Mouse (Mus musculus) left cerebral cortex, postnatal 14 days (tissue): ENCODE measurements around the gene Fam136a. TPM values are rescaled to one million over a fixed set of nuclear protein-coding genes. Genes with fewer than 3 reads are reported as not detected.
A peak's percentile ranks its signal among the peaks of the same experiment; 100 is the strongest.
"Not testable (repeated sequence)": the region's sequence is repeated elsewhere in the genome, so short reads cannot be mapped to it uniquely, and the experiment has no call there.

Source experiments
- DNase-seq, 2 experiments: peaks; one replicate each; pipeline ENCODE4 v3.0.0; 2021 to 2022; ENCODE audit warnings: low spot score in 2 of 2, mixed read lengths in 1 of 2
- intact Hi-C: fragments of 180-260 bp; cut with DNase I; formaldehyde crosslinking; loops from one replicate; pipeline ENCODE4 v1.15.1; 2025
- total RNA-seq, 2 experiments: library from RNA; stranded (reverse); gene quantifications; 2 replicates each; pipeline ENCODE4 v1.2.3; 2021

Gene Fam136a
- total RNA-seq, 2 experiments from 2014 or later, result 26.2 to 28.4 TPM

DNA sequence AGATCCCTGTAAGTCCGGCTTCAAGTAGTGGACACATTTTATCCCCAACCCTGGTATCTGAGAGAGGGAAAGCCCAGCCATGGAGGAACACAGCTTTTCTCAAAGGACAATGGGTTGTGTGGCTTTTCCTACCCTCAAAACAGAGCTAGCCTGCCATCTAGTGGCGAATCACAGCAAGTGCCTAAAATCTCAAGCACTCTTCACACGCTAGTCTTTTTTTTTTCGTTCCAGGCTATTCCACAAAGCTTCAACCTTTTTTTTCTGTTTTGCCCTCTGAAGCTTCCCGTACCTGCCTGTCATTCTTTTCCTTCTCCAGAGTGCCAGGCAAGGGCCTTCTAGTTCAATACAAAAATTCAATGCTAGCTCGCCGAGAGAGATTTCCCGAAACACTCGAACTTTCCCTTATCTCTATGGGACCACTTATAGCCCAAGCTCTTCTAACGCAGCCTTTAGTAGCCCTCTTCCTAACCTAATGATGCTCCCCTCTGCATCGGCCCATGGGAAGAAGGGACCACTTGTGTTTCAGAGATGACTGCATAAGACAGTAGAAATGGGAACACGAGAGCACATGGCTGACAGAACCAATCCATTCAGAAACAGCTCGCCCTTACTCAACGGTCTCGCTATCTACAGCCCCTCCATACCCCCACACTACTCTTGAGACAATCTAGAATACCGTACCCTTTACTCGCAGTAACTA is 854 bp upstream of the Fam136a start:
- intact Hi-C loops, result loop anchor here (2.0 to 10.0 kb wide), 3 partner anchors 238 to 430 kb away; partner anchors contain the start of gene Add2

DNA sequence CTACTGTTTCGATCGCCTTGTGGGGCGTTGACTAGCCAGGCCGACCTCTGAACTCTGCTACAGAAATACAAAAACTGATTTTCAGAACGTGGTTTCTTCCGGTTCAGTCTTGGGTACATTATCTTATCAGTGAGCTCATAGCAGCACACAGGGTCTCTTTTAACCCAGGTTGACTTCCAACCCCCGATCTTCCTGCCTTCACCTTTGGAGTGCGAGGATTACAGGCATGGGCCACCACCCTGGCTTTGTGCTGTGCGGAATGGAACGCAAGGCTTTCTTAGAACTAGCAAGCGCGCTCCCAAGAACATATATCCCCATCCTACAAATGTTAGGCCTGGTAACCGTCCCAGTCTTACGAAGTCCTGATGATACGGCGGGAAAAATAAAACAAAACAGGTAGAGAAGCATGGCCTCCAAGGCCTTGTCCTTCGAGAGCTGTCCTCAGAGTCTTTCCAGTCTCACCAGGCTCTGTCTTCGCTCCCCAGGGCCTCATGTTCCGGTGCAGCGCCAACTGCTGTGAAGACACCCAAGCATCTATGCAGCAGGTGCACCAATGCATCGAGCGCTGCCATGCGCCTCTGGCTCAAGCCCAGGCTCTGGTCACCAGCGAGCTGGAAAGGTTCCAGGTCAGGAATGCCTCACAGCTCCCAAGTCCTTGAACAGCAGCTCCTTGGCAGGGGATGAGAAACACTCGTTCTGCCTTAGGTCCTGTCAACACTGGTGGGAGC is 843 bp downstream of the Fam136a start:
- intact Hi-C loops, result loop anchor here (5.0 to 10.0 kb wide), 2 partner anchors 339 to 431 kb away; partner anchors contain the start of gene Add2
- DNase-seq, result peak; percentile 32 to 44

More for the DNA sequence above, 854 bp upstream of the Fam136a start:
- peak; percentile 86 to 88 for DNase-seq

DNA sequence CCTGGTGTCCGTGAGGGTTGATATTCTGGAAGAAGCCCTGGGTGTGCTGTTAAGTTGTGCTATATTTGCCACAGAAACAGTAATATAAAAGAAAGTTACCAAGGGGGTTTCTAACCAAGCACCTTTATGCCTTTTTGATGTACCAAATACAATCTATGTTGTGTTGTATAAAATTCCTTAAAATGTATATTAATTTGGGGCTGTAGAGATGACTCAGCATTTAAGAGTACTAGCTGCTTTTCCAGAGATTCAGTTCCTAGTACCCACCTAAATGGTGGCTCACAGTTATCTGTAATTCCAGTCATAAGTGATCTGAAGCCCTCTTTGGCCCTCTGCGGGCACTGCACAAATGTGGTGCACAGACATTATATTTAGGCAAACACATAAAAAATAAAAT is 1.4 kb downstream of the Fam136a start:
- no peak for DNase-seq
- intact Hi-C loops, result loop anchor here (5.0 to 10.0 kb wide), 2 partner anchors 340 to 432 kb away; partner anchors contain the start of gene Add2

DNA sequence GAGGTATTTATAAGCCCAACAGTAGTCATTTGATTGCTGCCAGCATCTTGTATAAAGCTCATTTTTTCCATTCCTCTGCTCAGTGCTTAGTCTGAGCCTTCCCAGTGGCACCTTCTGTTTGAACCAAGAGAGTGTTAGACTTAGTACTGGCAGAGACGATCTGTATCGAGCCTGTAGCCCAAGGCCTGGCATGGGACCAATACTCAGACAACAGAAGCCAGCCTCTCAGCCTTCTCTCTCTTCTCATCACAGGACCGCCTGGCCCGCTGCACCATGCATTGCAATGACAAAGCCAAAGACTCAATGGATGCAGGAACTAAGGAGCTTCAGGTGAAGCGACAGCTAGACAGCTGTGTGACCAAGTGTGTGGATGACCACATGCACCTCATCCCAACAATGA is 3.0 kb downstream of the Fam136a start:
- intact Hi-C loops, result loop anchor here (5.0 to 10.0 kb wide), 2 partner anchors 341 to 434 kb away; partner anchors contain the start of gene Add2
- DNase-seq, result peak in 1 of 2 experiments; percentile 48

DNA sequence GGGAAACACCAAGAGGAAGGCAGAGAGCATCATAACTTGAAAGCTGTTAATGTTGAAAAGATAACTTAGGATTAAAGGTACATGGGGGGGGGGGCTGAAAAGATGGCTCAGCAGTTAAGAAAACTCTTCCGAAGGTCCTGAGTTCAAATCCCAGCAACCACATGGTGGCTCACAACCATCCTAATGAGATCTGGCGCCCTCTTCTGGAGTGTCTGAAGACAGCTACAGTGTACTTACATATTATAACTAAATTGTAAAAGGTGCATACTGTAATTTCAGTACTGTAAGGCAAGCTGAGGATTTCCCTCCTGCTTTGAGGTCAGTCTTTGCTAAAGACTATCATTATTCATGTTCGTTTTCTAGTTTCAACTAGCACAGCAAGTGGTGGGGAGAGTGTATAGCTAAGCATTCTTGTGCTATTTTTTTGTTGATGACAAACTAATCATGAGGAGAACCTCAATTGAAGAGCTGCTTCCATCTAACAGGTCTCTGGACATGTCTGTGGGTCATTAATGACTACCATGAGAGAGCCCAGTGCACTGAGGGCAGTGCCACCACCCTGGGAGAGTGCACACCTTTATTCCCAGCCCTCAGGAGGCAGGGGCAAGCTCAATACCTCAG is 4.8 kb downstream of the Fam136a start:
- DNase-seq, result no peak
- intact Hi-C loops, result no loop called here

DNA sequence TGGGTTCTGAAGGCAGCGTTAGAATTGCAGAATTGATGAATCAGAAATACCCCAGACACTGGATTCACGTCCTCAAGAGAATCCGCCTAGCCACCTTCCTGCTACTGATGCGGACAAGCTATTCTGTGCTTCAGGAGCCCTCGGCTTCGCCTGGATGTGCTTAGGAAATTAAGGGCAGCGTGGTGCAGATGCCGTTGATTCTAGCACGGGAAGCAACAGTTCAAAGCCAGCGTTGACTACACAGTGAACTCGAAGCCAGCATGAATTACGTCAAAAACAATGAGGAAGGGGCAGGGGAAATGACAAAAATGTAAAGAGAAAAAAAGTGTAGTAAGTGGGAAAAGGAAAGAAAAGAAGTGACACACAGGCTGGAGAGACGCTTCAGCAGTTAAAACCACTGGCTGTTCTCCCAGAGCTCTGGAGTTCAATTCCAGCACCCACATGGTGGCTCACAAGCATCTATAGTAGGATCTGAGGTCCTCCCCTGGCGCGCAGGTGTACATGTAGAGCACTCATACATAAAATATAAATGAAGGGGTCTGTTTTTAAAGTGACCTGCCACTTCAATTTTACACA is 5.4 kb downstream of the Fam136a start, which contains the start of gene Snrpg:
TSS of gene Snrpg (plus strand) at position 541 of the 576 bp plus-strand sequence.
- no peak for DNase-seq
- intact Hi-C loops, result no loop called here

DNA sequence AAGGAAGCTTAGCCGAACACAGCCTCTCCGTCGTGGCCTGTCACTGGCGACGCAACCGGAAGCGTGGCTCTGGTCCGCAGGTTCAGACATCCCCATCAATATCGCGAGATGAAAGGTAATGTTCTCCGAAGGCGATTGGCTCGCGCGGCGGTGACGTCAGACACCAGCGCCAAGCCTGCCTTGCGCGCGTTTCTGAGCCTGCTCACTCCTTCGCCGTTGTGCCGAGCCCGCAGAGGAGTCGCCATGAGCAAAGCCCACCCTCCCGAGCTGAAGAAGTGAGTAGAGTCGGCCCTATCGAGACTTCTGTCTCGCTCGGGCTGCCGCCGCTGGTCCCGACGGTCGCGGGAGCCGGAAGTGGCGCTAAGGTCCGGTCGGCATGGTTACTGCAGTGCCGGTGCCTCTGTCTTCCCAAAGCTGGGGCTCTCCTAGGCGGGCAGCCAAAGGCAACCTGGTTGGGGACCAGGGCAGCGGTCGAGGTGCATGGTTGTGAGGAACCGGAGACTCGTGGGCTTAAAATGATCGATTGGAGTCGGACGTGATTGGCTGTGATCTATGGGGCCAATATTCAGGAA is 6.0 kb downstream of the Fam136a start:
- peak; percentile 97 to 98 for DNase-seq
- intact Hi-C loops, result no loop called here

DNA sequence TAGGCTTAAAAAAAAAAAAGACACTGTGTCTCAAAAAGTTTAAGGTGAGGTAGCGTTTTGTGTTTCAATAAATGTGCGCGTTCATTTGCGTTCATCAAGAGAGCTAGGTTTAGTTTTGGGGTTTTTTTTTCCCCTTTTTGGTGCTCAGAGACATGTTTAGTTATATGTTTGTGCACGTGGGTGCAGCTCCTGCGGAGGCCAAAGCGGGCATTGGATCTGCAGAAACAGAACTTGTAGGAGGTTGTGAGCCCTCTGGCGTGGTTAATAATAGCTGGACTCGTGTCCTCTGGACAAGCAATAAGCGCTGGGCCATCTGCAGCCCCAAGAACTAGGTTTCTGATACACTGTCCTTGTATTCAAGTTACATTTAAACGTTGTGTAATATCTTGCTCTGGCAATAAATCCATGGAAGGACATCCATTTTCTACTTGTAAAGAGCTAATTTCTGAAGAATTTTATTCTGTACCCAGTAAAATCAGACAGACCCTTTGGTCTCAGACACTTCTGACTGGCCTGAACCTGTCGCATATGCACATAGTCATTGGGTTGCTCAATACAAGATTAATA is 6.6 kb downstream of the Fam136a start:
- no peak for DNase-seq
- intact Hi-C loops, result no loop called here

DNA sequence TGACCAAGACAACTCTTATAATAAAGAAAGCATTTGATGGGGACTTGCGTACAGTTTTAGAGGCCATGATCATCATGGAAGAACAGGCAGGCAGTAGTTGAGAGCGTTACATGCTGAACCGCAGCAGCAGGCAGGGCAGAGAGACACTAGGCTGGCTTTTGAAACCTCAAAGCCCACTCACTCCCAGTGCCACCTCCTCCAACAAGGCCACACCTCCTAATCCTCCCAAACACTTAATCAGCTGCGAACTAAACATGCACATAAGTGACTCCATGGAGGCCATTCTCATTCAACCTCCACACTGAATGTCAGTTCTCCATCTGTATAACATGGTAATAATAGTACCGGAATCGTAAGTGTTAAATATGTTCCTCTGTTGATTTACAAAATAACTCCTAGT is 8.1 kb downstream of the Fam136a start:
- DNase-seq, result no peak
- intact Hi-C loops, result no loop called here

DNA sequence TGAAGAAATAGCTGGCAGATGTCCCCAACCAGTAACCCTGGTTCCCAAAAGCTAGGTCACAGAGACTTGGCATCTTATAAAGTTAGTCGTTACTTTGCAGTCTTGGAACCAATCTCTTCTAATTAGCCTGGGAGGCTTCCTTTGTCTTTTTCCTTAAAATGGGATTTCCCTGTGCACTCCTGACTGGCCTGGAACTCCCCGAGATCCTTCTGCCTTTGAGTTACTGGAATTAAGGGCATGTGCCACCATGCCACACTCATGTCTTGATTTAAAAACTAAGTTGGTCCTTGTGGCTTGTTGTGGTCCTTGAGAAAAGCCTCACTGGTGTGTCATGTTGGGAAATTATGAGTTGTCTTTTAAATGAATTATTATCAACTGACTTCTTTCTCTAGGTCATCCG is 12.9 kb downstream of the Fam136a start:
- DNase-seq, result no peak
- intact Hi-C loops, result no loop called here

DNA sequence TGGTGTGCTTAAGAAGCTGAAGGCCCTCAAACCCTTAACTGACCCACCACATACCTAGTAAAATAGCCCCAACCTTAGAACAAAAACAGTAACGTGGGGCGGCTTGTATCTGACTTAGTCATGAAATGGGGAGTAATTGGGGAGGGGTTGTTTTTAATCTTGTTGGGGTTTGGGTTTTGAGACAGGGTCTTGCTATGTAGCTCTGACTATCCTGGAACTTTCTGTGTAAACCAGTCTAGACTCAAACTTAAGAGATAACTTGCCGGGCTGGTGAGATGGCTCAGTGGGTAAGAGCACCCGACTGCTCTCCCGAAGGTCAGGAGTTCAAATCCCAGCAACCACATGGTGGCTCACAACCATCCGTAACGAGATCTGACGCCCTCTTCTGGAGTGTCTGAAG is 14.7 kb downstream of the Fam136a start:
- intact Hi-C loops, DNase-seq: not testable (repeated sequence)

DNA sequence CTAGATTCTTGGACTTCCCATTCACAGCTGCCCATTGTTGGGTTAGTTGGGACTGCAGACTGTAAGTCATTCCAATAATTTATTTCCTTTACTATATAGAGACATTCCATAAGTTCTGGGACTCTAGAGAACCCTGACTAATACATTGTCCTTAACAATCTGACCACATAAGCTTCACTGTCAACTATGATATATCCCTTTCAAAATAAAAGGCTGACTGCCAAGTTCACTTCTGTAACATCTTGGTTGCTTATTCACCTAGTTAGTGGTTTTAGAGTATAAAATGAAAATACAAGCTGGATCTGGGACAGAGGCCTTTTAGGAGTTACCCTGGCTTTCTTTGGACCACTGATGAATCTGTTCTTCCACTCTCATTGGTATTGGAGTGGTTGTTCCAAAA is 17.1 kb downstream of the Fam136a start:
- no peak for DNase-seq
- intact Hi-C loops, result no loop called here

DNA sequence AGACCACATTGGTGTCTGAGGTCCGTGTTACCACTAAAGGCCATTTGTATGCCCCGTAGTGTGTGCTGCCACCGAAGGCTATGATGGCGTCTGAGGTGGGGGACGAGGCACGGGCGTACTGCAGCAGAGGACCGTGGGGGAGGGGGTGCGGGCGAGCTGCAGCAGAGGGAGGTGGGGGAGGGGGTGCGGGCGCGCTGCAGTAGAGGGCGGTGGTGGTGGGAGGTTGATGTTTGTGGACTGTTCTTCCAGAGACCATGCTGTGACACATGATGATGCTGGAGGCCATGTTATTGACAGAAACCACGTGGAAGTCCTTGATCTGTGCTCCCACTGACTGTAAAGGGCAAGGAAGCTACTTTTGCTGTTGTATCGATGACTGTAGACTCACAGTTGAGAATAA is 17.9 kb downstream of the Fam136a start:
- no peak for DNase-seq
- intact Hi-C loops, result no loop called here

DNA sequence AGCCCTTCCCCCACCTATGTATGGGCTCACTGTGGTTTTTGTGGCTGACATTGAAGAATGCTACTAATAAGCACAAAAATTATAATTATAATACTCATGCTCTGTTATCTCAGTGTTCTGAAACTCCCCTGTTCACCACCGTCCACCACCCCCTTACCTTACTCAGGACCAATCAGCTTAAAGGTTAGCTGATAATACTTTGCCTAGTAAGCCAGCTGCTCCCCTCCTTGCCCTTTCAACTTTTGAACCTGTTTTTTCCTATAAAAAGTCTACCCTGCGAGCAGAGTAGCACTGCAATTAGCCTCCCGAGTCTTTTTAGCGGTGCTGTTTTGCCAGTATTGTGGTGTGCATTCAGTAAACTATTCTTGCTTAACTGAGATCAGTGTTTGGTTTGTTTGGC is 19.2 kb downstream of the Fam136a start:
- DNase-seq, result no peak
- intact Hi-C loops, result no loop called here

DNA sequence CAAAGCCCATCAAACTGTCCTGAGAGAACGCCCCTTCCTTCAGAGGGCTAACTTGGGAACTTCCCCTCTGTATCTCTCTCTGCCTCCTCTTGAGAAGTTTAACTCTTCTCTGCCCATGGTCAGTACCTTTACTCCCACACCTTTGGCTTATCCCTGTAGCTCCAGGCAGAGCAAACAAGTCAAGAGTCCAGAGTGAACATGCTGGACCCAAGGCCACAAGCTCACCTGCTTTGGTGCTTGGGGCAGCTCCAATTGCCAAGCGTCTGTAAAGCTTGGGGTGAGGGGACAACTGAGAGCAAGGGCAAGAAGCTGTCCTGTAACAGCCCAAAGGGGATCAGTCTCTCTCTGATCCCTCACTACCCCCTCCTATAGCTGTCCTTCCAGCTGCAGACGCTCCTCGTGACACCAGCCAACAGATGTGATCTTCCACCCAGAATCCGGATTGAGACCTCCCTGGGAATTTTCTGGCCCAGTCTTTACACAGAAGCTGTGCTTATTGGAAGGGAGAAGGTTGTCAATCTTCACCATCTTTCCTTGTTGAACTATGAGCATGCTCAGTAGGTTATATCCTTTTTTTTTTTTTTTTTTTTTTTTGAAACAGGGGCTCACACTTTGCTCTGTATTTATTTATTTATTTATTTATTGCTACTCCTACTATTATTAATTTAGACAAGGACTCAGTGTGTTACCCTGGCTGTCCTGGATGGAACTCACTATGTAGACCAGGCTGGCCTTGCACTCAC is 20.1 kb downstream of the Fam136a start:
- intact Hi-C loops, result no loop called here

DNA sequence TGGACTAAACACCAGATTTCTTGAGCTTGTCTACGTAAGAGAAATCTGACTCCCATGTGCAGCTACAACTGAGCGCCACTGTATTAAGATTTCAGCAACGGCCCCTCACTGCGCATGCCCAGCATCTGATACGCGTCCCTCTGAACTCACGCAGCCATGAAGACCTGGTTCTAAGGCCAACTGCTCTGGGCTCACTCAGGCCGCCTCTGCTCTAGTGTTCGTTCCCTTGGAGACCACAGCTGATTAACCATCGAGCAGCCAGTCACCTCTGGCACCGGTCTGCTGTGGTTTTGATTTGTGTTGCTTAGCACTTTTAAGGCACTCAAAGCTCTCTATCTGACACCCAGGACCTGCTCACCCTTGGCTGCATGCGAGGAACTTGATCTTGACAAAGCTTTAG is 21.9 kb downstream of the Fam136a start:
- intact Hi-C loops, result no loop called here
- DNase-seq, result no peak

More for the DNA sequence above, 20.1 kb downstream of the Fam136a start:
- DNase-seq, result no peak

DNA sequence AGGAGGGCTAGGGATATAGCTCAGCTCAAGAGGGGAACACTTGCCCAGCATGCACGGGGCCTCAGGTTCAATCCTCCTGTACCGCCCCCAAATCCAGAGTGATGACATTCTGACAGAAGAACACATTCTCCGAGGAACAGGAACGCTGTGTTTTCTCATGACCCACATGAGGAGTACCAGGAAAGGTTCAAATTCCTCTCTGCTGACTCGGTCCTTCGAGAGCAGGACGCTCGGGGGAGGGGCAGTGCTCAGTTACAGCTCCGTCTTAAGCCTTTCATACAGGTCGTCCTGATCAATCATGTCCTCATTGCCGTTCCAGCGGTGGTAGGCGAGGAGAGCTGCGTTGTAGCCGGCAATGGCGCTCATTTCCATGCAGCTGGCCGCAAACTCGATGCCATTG is 23.0 kb downstream of the Fam136a start:
- intact Hi-C loops, result no loop called here
- DNase-seq, result no peak

DNA sequence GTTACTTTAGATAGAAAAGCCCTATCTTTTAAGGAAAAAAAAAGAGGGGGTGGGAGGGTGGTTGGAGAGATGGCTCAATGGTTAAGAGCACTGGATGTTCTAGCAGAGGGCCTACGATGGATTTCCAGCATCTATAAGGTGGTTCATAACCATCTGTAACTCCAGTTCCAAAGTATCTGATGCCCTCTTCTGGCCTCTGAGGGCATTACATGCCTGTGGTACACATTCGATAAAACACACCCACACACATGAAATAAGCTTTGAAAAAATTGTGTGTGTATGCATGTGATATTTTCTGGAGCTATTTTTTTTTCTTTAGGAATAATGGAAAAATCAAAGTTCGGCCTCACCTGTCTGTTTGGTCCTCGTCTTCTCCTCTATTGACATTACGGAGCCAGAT is 25.9 kb downstream of the Fam136a start:
- DNase-seq, result no peak

DNA sequence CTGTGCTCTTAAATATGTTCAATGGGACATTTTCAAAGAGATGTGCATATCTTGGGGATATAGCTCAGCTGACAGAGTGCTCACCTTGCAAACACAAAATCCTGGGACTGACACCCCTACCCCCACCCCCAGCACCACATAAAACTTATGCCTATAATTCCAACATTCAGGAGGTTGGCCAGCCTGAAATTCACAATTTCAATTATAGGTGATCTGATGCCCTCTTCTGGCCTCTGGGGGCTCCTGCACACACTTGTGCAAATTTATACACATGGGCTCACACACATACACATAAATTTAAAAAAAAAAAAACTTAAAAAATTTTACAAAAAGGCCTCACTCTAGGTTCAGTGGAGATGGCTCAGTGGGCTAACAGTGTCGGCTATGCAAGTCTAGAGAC is 27.7 kb downstream of the Fam136a start:
- DNase-seq, result no peak
- intact Hi-C loops, result no loop called here

More for the DNA sequence above, 25.9 kb downstream of the Fam136a start:
- intact Hi-C loops, result no loop called here
